Mouse (Mus musculus): Measurements from ENCODE around the gene Slc9a9. TPM values are rescaled to one million over a fixed set of nuclear protein-coding genes. Genes with fewer than 3 reads are reported as not detected.

The Slc9a9 gene
- total RNA-seq, 4 experiments from 2014 or later, result 1.7 to 3.0 (median 2.4) TPM

DNA sequence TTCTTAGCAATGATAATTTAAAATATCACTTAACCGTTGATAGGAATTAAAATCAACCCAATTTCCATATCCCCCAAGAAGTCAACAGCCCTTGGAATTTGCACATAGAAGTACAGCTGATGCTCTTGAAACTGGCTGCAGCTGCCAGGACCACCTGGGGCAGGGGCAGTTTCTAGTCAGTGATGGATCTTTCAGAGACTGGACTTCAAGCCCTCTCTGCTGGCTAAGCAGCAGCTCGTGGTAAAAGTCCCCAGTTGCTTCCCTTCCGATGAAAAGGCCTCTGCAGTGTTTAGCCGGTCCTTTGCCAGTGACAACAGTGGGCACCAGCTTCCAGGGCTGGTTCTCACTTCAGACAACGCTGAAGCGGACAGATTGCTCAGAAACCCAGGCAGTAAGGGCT is 62.4 kb downstream of the Slc9a9 start:
- no peak for DNase-seq (ENCODE audit: low spot score)

DNA sequence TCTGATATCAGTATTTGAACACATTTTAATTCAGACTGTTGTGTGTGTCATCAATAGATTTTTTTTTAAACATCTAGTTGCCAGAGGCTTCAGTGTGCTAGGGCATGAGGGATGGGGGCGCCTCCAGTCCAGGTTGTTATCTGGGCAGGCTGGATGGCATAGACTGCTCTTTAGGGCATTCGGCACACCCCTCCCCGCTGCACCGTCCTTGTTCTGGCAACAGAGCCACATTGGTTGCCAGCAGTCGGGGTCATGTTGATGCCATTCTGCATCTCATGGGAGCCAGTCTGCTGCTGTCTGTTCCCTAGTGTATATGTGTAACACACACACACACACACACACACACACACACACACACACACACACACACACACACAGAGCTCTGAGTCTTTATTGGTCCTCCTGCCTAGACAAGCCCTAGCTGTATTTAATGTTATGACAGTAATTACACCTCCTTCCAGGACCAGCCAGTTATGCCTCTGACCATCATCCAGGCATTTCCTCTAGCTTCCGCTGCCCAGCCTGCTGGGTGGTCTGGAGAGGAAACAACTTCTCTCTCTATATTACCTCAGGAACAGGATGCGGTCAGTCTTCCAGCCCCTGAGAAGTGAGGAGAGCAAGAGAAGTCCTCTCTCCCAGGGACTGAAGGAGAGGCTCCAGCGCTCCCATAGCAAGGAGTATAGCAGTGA is 63.0 kb downstream of the Slc9a9 start:
- no peak for DNase-seq (ENCODE audit: low spot score)

DNA sequence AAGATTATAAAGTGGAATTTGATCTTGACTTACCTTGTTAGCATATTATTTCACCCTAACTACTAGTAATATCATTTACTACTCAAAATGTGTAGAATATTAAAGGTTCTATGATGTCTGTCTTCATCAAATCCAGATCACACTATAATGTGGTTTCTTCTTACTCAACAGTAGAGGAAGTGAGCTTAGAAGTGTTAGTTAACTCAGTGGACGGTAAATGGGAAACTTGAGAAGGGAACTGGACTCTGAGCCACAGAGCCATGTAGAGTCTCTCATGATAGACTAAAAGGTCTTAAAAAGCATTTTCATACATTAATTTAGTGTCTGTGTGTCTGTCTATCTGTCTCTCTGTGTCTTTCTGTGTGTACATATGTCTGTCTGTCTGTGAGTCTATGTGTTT is 64.6 kb downstream of the Slc9a9 start:
- no peak for DNase-seq (ENCODE audit: low spot score)

DNA sequence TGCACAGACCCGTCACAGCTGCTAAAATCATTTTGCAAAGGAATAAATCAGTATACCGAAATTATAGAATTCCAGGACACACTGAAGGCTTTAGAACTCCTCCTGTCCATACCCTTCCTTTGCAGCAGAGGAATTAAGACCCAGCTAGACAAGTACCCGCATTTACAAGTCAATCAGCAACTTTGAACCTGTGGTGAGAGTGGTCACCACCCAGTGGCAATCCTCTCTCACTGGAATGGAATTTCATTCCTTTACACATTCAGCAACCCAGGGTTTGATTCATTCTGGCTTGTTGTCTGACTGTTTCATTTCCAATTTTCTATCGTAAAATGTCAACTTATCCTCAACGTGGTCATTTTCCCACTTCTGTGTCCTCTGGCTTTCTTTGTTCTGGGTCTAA is 67.5 kb downstream of the Slc9a9 start:
- DNase-seq (ENCODE audit: low spot score), result no peak

DNA sequence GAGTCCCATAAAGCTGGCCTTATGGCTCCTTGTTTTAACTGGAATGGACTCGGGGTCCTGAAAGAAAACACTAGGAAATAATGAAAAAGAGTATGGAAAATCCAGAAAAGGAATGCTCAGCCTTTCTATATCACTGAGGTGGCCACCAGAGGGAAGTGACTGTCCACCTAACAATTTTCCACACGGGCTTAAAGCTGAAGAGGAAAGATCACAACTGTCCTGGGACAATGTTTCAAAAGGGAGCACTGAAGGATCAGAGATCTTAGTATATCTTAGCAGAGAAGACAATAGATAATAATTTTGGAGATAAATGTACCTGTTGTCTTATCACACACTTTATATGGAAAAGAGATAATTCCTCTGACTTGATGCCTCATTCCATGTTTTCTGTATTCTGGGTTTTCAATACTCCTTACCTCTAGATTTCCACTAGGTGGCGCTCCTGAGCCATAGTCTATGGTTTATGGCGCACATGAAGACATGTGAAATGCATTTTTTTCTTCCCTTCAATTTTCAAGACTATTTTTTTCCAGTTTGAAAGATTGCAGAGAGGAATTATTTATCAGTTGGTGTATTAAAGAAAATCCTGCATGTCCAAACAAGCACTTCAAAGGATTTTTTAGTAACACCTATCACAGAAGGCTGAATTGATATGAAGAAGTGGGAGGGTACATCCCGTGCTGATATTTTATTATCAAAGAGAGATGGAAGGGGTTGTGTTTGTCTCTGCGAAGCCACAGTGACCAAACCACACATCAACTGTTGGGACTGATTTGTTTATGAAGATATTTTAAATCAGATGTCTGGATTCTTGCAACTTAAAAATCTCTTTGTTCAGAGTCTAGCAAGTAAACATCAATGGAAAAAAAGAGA is 69.1 kb downstream of the Slc9a9 start:
- DNase-seq (ENCODE audit: low spot score), result peak; percentile 54

DNA sequence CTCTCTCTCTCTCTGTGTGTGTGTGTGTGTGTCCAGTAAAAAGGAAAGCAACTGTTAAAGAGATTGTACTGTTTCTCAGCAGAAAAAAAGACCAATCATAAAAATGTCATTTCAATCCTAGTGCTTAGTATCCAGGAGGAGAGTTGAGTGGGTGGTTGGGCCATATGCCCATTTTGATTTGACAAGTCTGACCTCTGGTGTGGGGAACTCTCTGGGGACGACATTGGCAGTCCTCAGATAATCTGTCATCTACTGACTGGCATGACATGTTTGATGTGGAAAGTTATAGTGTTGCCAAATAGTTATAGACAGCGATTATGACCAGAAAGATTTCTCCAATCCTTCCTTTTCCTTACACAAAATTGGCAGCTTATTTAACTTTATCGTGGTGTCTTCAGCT is 71.1 kb downstream of the Slc9a9 start:
- no peak for DNase-seq (ENCODE audit: low spot score)

DNA sequence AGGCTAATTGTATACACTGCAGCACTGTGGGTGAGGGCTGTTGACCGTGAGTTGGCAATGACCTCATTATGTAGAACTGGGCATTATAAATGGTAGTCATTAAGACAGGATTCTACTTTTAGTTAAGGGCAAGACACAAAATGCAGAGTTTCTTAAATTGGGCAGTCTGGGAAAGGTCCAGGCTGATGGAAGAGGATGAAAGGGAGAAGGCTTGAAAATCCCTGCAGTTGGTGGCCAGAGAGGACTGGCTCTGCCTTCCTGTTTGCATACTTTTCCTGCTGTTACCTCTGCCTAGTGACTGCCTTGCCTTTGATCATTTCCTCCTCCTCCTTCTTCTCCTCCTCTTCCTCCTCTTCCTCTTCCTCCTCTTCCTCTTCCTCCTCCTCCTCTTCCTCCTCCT is 73.6 kb downstream of the Slc9a9 start:
- no peak for DNase-seq (ENCODE audit: low spot score)

DNA sequence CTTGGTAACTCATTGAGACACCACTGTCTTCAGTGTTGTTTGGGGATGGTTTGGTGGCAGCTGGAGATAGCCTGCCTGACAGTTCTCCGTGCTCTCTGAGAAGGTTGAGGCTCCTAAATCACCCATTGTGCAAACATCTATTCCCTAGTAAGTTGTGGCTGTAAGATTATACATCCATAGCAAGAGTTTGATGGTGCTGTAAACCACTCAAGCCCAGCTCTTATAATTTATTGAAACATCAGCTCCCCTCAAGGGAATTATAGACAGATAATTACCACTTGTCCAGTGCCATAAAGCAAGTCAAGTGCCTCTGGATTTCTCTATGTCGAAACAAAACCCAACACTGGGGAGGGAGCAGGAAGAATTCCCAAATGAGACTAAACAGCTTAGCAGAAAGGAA is 78.8 kb downstream of the Slc9a9 start:
- DNase-seq (ENCODE audit: low spot score), result no peak

DNA sequence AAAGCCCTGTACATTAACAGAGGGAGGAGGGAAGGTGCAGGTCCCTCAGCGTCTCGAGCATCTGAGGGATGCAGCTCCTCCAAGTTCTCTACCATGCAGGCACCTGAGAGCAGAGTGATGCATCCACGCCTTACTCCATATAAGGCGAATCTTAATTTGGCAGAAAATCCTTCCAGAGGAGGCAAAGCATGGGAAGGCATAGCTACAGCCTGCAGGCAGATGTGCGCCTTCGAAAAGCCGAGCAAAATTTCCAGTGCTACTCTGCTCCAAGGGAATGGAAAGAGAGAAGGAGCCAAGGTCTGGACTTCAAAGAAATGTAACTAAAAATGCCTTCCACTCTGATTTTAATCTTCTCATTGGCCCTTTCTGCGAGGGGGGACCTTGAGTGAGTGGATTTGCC is 80.5 kb downstream of the Slc9a9 start:
- DNase-seq (ENCODE audit: low spot score), result no peak

DNA sequence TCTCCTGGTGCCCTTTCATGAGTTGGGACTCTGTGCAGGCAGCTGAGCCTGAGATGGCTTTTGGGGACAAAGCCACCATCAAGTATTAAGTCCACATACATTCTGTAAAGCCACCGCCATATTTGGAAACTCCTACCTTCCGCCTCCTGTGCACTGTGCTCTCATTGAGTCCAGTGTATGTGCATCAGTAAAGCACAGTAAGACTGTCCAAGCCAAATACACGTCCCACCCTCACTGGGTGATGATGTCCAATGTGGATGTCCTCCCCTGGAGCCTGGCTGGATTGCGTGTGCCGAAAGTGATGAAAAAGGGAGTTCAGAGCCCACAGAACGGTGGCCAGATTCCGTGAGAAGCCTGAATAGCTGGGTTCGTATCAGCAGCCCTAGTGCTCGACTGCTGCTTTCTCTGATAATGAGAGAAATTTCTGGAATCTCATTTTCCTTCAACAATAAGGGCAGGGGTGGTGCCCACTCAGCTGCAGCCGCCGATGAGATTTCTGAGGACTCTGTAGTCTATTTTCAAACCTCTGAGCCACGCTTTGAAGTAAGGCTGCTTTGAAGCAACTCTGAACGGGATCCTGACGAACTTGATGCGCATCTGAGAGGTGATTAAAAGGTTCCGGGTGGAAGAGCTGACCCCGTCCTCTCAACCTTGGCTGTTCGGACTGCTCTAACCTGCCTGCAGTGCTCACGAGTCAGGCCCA is 81.4 kb downstream of the Slc9a9 start:
- no peak for DNase-seq (ENCODE audit: low spot score)

DNA sequence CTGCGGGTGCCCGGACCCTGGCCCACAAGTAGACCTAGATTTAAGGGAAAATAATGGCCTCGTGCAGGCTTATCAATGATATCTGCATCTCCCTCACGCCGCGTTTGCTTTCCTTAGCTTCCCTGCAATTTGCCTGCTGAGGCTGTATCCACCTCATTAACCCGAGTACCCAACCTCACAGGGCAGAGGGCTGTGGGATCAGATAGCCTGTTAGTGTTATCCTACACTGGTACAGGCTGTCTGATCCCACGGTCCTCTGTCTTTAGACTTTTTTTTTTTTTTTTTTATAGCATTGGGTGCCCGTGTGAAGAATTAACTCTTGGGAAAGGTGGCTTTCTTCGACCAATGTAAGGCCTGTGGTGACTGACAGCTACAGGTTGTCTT is 81.9 kb downstream of the Slc9a9 start:
- DNase-seq (ENCODE audit: low spot score), result no peak

DNA sequence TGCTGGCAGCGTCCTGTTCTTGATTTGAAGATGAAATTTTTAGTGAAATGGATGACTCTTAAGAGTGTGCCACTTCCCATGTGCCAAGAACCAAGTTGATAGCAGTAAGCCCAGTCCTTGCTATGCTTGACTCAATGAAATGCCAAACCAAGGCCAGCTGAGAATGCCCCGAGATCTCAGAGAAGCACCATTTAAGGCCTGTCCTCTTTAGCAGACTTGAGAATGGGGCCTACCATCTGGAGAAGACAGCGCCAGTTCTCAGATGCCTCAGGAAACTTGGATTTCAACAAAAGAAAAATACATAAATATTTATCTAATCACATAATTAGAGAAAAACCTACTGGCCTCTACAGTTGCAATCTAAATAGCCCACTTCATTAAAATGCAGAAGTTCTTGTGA is 82.4 kb downstream of the Slc9a9 start:
- no peak for DNase-seq (ENCODE audit: low spot score)

DNA sequence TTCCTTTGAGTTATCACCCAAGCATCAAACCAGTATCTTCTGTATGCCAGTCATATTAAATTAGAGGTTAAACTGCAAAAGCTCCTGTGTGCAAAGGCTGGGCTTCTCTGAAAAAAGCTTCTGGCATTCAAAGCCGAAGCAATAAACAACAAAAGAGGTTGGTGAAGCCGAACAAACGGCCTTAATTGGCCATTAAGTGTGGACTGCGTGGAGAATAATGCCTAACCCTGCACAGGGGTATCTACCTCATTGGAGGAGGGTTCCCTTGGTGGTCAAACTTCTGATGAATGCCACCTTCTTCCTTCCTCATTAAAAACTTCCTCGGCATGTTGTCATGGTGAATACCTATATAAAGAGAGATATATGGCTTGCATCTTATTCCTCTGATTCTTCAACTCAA is 90.2 kb downstream of the Slc9a9 start:
- no peak for DNase-seq (ENCODE audit: low spot score)

DNA sequence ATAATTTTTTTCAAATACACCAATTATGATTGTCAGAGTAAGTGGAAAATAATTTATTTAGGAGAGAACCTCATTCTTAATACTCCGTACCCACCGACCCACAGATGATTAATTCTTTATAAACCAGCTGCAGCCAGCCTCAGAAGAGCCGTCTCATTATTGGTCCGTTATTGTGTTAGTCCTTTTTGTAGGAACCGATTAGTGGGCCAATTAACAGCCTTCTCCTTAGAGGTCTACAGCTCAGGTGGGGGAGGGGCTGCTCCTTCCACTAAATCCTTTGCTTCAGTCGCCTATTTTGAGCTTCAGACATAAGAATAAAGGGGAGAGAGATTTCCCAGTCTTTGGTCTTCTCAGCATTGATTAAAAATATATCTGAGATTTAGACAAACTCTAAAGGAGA is 98.4 kb downstream of the Slc9a9 start:
- DNase-seq (ENCODE audit: low spot score), result no peak

DNA sequence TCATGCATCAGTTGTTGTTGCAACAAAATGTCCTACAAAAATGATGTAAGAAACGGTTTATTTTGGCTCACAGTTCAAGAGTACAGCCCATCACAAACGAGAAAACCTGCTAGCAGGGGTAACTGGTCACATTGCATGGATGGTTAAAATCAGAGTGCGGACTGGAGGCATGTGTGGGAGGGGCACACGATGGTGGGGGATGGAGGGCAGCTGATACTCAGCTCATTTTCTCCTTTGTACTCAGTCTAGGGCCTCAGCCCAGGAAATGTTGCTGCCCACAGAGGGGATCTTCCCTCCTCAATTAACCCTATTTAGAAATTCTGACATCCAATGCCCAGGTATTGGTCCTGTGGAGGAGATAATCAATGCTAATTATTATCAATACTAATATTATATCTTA is 98.8 kb downstream of the Slc9a9 start:
- no peak for DNase-seq (ENCODE audit: low spot score)

DNA sequence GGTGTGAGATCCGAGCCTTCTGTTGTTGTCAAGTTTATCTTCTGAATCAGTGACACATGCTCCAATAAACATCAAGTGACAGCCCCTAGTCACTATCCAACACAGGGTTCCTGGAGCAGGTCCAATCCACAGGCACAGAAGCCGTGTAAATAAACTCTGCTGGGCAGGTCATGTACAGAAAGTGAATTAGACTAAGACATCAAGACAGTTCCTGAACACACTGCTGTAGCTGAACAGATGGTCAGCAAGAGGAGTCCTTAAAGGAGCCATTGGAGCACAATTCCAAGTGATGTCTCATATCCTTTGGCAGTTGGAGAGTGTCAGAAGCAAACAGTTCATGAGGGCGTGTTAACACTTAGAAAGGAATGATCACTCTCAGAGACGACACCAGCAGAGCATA is 103.6 kb downstream of the Slc9a9 start:
- no peak for DNase-seq (ENCODE audit: low spot score)

DNA sequence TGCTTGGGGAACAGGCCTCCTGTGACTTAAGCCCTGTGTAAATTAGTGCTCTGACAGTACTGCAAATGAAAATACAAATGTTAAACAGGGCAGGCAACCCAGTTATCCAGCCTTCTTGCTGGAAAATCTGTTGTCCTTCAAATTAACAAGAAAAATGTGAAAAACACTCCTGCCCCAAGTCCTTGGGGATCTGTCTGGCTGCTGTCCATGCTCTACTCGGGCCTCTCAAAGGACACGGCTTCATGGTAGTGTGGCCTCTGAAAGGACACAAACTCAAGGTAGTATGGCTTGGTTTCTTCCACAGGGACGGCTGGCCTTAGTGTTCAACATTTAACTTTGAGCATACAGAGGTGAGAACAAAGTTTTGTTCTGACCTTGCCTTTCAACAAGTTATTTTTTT is 118.6 kb downstream of the Slc9a9 start:
- DNase-seq (ENCODE audit: low spot score), result no peak

DNA sequence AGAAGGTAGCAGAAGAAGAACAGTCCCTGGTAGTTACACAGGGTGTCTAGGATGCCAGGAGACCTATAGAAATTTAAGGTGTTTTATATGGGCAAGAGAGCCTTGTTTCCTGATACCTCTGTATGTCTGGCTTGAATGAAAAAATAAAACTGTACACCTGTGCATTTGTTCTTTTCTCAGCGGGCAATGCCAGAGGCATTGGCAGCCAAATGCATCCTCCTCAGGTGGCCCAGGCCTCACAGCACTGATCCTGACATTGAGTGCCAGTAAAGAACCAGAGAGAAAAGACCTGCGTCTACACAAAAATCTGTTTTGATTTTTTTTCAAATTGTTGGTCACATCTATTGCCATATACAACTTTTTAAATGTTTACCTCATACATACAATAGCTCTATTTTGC is 121.3 kb downstream of the Slc9a9 start:
- DNase-seq (ENCODE audit: low spot score), result no peak

DNA sequence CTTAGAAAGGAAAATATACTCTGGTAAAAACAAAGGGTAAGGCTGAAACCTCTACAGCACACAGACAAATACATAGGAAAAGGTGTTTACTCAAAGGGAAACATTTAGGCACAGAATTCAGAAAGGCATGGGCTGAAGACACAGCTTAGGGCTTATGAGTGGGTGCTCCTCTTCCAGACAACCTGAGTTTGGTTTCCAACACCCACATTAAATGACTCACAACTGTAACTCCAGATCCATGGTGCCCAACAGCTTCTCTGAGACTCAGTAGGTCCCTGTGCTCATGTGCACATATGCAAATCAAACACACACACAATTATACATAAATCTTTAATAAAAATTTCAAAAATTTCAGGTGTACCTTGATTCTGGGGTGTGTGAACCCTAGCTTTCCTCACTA is 133.4 kb downstream of the Slc9a9 start:
- no peak for DNase-seq (ENCODE audit: low spot score)

DNA sequence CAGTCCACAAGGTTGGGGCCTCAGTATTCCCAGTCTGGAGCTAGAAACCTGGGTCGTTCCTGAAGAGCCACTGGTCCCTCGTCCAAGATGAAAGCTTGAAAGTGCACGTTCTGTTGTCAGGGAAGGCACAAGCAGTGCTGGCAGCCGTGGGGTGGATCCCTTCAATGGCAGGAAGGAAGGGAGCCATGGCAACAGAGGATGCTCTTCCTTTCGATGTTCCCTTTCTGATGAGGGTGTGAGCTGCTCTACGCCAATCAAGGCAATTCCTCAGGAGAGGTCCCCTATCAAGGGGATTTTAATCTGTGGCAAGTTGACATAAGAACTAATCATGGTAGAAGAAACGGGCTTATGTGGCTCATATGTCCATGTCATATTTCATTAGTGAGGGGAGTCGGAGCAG is 135.8 kb downstream of the Slc9a9 start:
- no peak for DNase-seq (ENCODE audit: low spot score)

DNA sequence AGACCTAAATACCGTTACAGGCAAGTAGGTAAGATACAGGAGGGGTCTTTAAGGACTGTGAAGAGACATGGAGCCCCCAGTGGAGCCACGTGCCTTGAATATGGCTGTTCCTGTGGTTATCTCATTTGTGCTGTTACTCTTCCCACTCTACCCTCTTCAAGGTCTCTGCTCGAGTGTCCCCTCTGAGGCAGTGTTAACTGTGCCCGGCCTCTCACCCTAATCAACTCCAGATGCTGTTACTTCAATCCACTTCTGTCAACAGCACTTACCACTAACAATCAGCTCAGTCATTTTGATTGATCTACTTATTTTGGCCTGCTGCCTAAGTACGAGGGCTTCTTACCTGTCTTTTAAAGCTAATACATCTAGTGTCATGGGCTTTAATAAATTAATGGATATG is 145.8 kb downstream of the Slc9a9 start:
- no peak for DNase-seq (ENCODE audit: low spot score)

DNA sequence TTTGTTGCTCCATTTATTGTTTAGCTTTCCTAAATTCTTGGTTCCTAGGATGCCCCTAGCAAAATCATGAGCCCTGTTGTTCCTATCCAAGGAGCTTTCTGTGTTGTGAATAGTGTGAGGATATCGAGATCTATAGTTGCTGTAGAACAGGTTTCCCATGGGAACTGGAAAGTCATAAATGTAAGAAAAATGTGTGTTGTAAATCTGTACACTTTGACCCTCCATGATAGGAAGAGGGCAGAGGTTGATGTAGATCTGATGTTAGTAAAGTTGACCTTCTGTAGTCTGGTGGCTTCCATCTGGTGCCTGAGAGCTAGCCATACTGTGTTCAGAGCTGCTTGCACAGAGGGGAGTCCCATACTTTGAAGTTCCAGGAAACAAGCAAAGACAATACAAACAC is 151.6 kb downstream of the Slc9a9 start:
- no peak for DNase-seq (ENCODE audit: low spot score)

DNA sequence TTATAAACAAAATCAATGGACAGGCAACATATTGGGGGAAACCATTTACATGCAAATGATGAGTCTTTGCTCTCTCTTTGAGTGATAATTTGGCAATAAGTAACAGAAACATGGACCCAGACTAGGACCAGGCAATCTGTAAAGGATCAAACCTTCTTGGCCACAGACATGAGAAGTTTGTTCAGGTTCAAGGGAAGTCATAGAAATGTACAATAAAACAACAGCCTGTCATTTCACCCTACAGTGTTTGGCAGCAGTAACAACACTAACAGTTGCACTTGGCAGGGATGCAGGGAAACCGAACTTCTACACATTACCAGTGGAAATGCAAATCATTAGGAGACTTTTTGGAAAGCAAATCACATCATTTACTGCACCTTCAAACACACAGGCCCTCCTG is 164.1 kb downstream of the Slc9a9 start:
- no peak for DNase-seq (ENCODE audit: low spot score)
